Mouse (Mus musculus) ES-E14 (cell line): ENCODE results near the gene Mboat2.

ENCODE experiments used
- HCFC1 ChIP-seq: IDR thresholded peaks from 2 replicates; pipeline ENCODE4 v1.6.1; 2012; ENCODE audit warnings: low read length, inconsistent platforms, borderline replicate concordance; ENCODE audit not compliant: insufficient read depth
- ZC3H11A ChIP-seq: IDR thresholded peaks from 2 replicates; pipeline ENCODE4 v1.6.1; 2012; ENCODE audit warnings: low read depth, mild to moderate bottlenecking, inconsistent platforms, low read length, borderline replicate concordance

DNA sequence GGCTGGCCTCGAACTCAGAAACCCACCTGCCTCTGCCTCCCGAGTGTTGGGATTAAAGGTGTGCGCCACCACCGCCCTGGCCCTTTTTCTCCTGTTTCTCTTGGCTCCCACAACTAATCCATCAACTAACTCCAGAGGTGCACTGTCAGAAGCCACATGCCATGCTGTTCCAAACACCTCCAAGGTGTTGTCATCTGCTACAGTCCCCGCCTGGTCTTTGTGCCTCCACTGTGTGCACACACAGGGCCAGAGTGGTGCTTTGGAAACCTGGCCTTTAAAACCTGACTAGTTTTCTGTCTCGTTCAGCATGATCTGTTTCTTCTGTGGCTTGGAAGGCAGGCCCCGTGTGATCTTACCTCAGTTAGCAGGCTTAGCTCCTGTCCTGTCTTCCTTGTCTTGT lies 113.9 kb downstream of the Mboat2 start:
- no peak for TF ChIP-seq ZC3H11A
- TF ChIP-seq HCFC1 = no peak
